Mouse (Mus musculus) G1E (cell line): ENCODE measurements around the gene Plpp2. TPM values are rescaled to one million over a fixed set of nuclear protein-coding genes. Genes with fewer than 3 reads are reported as not detected.

Experiments
- ATAC-seq: 2 replicates; pipeline ENCODE4 v1.8.0; 2016; ENCODE audit warnings: mild to moderate bottlenecking; ENCODE audit not compliant: insufficient number of reproducible peaks, poor library complexity, low FRiP score, severe bottlenecking; ENCODE audit errors: extremely low read depth
- DNase-seq: peaks from one replicate; pipeline ENCODE4 v3.0.0; 2012; ENCODE audit warnings: low spot score
- H3K27me3 ChIP-seq: 2 replicates; pipeline ENCODE4 v1.6.1; 2012; ENCODE audit warnings: mild to moderate bottlenecking, low read length, inconsistent platforms; ENCODE audit not compliant: insufficient read depth
- H3K36me3 ChIP-seq: replicated peaks from 2 replicates; pipeline ENCODE3; 2012; ENCODE audit warnings: mild to moderate bottlenecking, inconsistent platforms
- H3K4me1 ChIP-seq: 2 replicates; pipeline ENCODE4 v1.6.1; 2012; ENCODE audit warnings: low read depth, low read length, inconsistent platforms, mixed read lengths; ENCODE audit not compliant: insufficient read depth
- H3K4me3 ChIP-seq: 2 replicates; pipeline ENCODE4 v1.5.1; 2012; ENCODE audit warnings: low read depth, mild to moderate bottlenecking, inconsistent platforms, low read length, moderate library complexity, mixed read lengths
- H3K9me3 ChIP-seq: replicated peaks from 2 replicates; pipeline ENCODE4 v1.6.1; 2012; ENCODE audit warnings: inconsistent platforms
- CTCF ChIP-seq: IDR thresholded peaks from 2 replicates; pipeline ENCODE4 v1.5.1; 2012; ENCODE audit warnings: low read depth, low read length, inconsistent platforms, mixed read lengths
- GATA1 ChIP-seq: IDR thresholded peaks from 2 replicates; pipeline ENCODE4 v1.6.1; 2012; ENCODE audit warnings: borderline replicate concordance, low read length, inconsistent platforms, mixed read lengths
- GATA2 ChIP-seq: IDR thresholded peaks from 2 replicates; pipeline ENCODE4 v1.6.1; 2012; ENCODE audit warnings: low read depth, low read length, inconsistent platforms, borderline replicate concordance
- POLR2AphosphoS5 ChIP-seq: IDR thresholded peaks from 2 replicates; pipeline ENCODE4 v1.6.1; 2012; ENCODE audit warnings: low read depth, low read length, inconsistent platforms; ENCODE audit not compliant: insufficient replicate concordance
- TAL1 ChIP-seq: conservative IDR thresholded peaks from 2 replicates; pipeline ENCODE4 v1.6.1; 2012; ENCODE audit warnings: low read depth, low read length, inconsistent platforms, mixed read lengths
- polyA plus RNA-seq: library from polyadenylated mRNA; stranded (reverse); fragments of >175 nt; gene quantifications from 2 replicates; pipeline ENCODE4 v1.2.3, GENCODE M21; 2012
- total RNA-seq, 2 experiments: library from RNA; stranded (forward) in 1 of 2; stranded (reverse) in 1 of 2; fragments of 200-1000 nt in 1 of 2; fragments of >200 nt in 1 of 2; fragmentation: Nextera tagmentation in 1 of 2; gene quantifications; 2 replicates each; pipeline ENCODE4 v1.2.3; 2014 to 2017

Gene Plpp2
- total and polyA plus RNA-seq, 3 experiments, result 0.21 TPM; not detected in 2

GRCm38 (mm10) chr10:79531593-79531992, 2.0 kb downstream of the Plpp2 start:
- Histone ChIP-seq H3K36me3 (no peaks in the 10 kb centered on the region), H3K27me3 (peaks cover 18% of the 10 kb centered on the region), H3K4me1 (peaks cover 12% of the 10 kb centered on the region), H3K9me3 (no peaks in the 10 kb centered on the region), H3K4me3 (no peak overlapping the region)
- no peak for DNase-seq
- ATAC-seq, result no peak
- TF ChIP-seq CTCF (no peak), POLR2AphosphoS5 (no peak), TAL1 (no peak), GATA1 (no peak), GATA2 (no peak)

- Histone ChIP-seq H3K4me1 (peaks cover 12% of the 10 kb centered on the region), H3K4me3 (no peak overlapping the region), H3K9me3 (no peaks in the 10 kb centered on the region), H3K36me3 (no peaks in the 10 kb centered on the region), H3K27me3 (peaks cover 18% of the 10 kb centered on the region)
- TF ChIP-seq GATA2, result no peak
- DNase-seq (no peak), ATAC-seq (no peak)
Measured at GRCm38 (mm10) chr10:79530721-79531120, 2.9 kb downstream of the Plpp2 start.

- no peak for ATAC-seq
- Histone ChIP-seq H3K4me3 (no peak overlapping the region), H3K4me1 (peaks cover 12% of the 10 kb centered on the region), H3K36me3 (no peaks in the 10 kb centered on the region), H3K27me3 (peaks cover 18% of the 10 kb centered on the region), H3K9me3 (no peaks in the 10 kb centered on the region)
- no peak for DNase-seq
- TF ChIP-seq TAL1, result no peak
- no peak for TF ChIP-seq CTCF
- no peak for TF ChIP-seq POLR2AphosphoS5
- TF ChIP-seq GATA1, result no peak
- no peak for TF ChIP-seq GATA2
Measured at GRCm38 (mm10) chr10:79530241-79530640, 3.4 kb downstream of the Plpp2 start.

GRCm38 (mm10) chr10:79528081-79528480, 5.5 kb downstream of the Plpp2 start:
- no peak for DNase-seq
- no peak for ATAC-seq
- H3K4me1 ChIP-seq, result peaks cover 2% of the 10 kb centered on the region
- no peak for TF ChIP-seq GATA2
- no peak for TF ChIP-seq CTCF
- no peak for TF ChIP-seq POLR2AphosphoS5
- TF ChIP-seq GATA1, result no peak
- TF ChIP-seq TAL1, result no peak
- H3K36me3 ChIP-seq, result no peaks in the 10 kb centered on the region
- no peak overlapping the region for H3K4me3 ChIP-seq
- H3K27me3 ChIP-seq, result peaks cover 5% of the 10 kb centered on the region; the same call in 1 of the 2 replicates
- no peaks in the 10 kb centered on the region for H3K9me3 ChIP-seq

- Histone ChIP-seq H3K9me3 (no peaks in the 10 kb centered on the region), H3K4me1 (no peaks in the 10 kb centered on the region), H3K36me3 (no peaks in the 10 kb centered on the region), H3K27me3 (peaks cover 2% of the 10 kb centered on the region; the same call in 1 of the 2 replicates), H3K4me3 (no peak overlapping the region)
- DNase-seq (no peak), ATAC-seq (no peak)
- TF ChIP-seq CTCF, result no peak
Measured at GRCm38 (mm10) chr10:79527453-79527845, 6.1 kb downstream of the Plpp2 start.

- Histone ChIP-seq H3K9me3 (no peaks in the 10 kb centered on the region), H3K27me3 (no peaks in the 10 kb centered on the region; the same call in 1 of the 2 replicates), H3K4me3 (no peak overlapping the region), H3K36me3 (no peaks in the 10 kb centered on the region), H3K4me1 (no peaks in the 10 kb centered on the region)
- no peak for ATAC-seq
- TF ChIP-seq TAL1 (no peak), POLR2AphosphoS5 (no peak), GATA2 (no peak), GATA1 (no peak), CTCF (no peak)
- DNase-seq, result no peak
Measured at GRCm38 (mm10) chr10:79526661-79527452, 6.7 kb downstream of the Plpp2 start.
